Mouse (Mus musculus) ES-Bruce4 (cell line): ENCODE results near the gene Plxna4. TPM values are rescaled to one million over a fixed set of nuclear protein-coding genes. Genes with fewer than 3 reads are reported as not detected.
A peak's percentile ranks its signal among the peaks of the same experiment; 100 is the strongest.

Experiments
- H3K27ac ChIP-seq: 2 replicates; pipeline ENCODE4 v1.5.1; 2012; ENCODE audit warnings: low read length, inconsistent platforms; ENCODE audit not compliant: insufficient read depth
- H3K27me3 ChIP-seq: 2 replicates; pipeline ENCODE4 v1.6.1; 2012; ENCODE audit warnings: mild to moderate bottlenecking, low read length, inconsistent platforms; ENCODE audit not compliant: control insufficient read depth, poor library complexity, insufficient read depth, severe bottlenecking
- H3K36me3 ChIP-seq: 2 replicates; pipeline ENCODE4 v1.6.1; 2012; ENCODE audit warnings: inconsistent platforms, mild to moderate bottlenecking, low read length, moderate library complexity; ENCODE audit not compliant: control insufficient read depth, poor library complexity, insufficient read depth, severe bottlenecking
- H3K4me1 ChIP-seq: one replicate; pipeline ENCODE4 v1.8.1; 2011; ENCODE audit warnings: low read length; ENCODE audit not compliant: control insufficient read depth, insufficient read depth
- H3K4me3 ChIP-seq: 2 replicates; pipeline ENCODE4 v1.5.1; 2011; ENCODE audit warnings: low read depth, mild to moderate bottlenecking, low read length
- H3K9ac ChIP-seq: 2 replicates; pipeline ENCODE4 v1.6.1; 2012; ENCODE audit warnings: low read depth, mild to moderate bottlenecking, inconsistent platforms; ENCODE audit not compliant: poor library complexity, severe bottlenecking
- H3K9me3 ChIP-seq: replicated peaks from 2 replicates; pipeline ENCODE4 v1.6.1; 2012; ENCODE audit warnings: mild to moderate bottlenecking, low read length, inconsistent platforms; ENCODE audit not compliant: control insufficient read depth, poor library complexity, insufficient read depth, severe bottlenecking
- CTCF ChIP-seq: IDR thresholded peaks from one replicate; pipeline ENCODE4 v1.8.1; 2011; ENCODE audit warnings: low read depth, low read length
- EP300 ChIP-seq: IDR thresholded peaks from 2 replicates; pipeline ENCODE4 v1.6.1; 2011; ENCODE audit warnings: low read depth, low read length; ENCODE audit not compliant: insufficient read depth
- POLR2A ChIP-seq: IDR thresholded peaks from one replicate; pipeline ENCODE4 v1.8.1; 2011; ENCODE audit warnings: low read length; ENCODE audit not compliant: insufficient read depth
- polyA plus RNA-seq: library from polyadenylated mRNA; stranded (reverse); fragments of >200 nt; gene quantifications from 2 replicates; pipeline ENCODE4 v1.2.4, GENCODE M21; 2011; ENCODE audit warnings: low read depth; ENCODE audit not compliant: missing spikeins, insufficient read depth, insufficient read length

Plxna4 gene
- polyA plus RNA-seq, 1 experiment: 0.33 TPM

GRCm38 (mm10) chr6:32480741-32481140 is 107.3 kb downstream of the Plxna4 start:
- no peak for TF ChIP-seq EP300
- TF ChIP-seq CTCF: no peak
- TF ChIP-seq POLR2A: no peak
- H3K27ac ChIP-seq: no peak overlapping the region

GRCm38 (mm10) chr6:32479765-32480164 is 108.2 kb downstream of the Plxna4 start:
- Histone ChIP-seq H3K4me1 (no peaks in the 10 kb centered on the region), H3K9me3 (no peaks in the 10 kb centered on the region), H3K27ac (no peak overlapping the region), H3K36me3 (no peaks in the 10 kb centered on the region), H3K27me3 (no peaks in the 10 kb centered on the region), H3K4me3 (no peak overlapping the region), H3K9ac (no peak overlapping the region)
- TF ChIP-seq POLR2A: no peak

More at GRCm38 (mm10) chr6:32480741-32481140, 107.3 kb downstream of the Plxna4 start:
- no peaks in the 10 kb centered on the region for H3K9me3 ChIP-seq
- no peaks in the 10 kb centered on the region for H3K4me1 ChIP-seq
- H3K4me3 ChIP-seq: no peak overlapping the region
- no peaks in the 10 kb centered on the region for H3K27me3 ChIP-seq
- no peaks in the 10 kb centered on the region for H3K36me3 ChIP-seq
- no peak overlapping the region for H3K9ac ChIP-seq

- TF ChIP-seq EP300 (no peak), CTCF (peak; percentile 36)
- H3K36me3 ChIP-seq: no peaks in the 10 kb centered on the region
- no peaks in the 10 kb centered on the region for H3K27me3 ChIP-seq
- H3K9ac ChIP-seq: no peak overlapping the region
- no peaks in the 10 kb centered on the region for H3K9me3 ChIP-seq
- H3K27ac ChIP-seq: no peak overlapping the region
- no peak overlapping the region for H3K4me3 ChIP-seq
- H3K4me1 ChIP-seq: no peaks in the 10 kb centered on the region
Observed at GRCm38 (mm10) chr6:32479193-32479758, 108.7 kb downstream of the Plxna4 start.

GRCm38 (mm10) chr6:32475958-32476357 is 112.0 kb downstream of the Plxna4 start:
- Histone ChIP-seq H3K27me3 (no peaks in the 10 kb centered on the region), H3K9ac (no peak overlapping the region), H3K4me3 (no peak overlapping the region), H3K4me1 (no peaks in the 10 kb centered on the region), H3K36me3 (no peaks in the 10 kb centered on the region), H3K27ac (no peak overlapping the region), H3K9me3 (no peaks in the 10 kb centered on the region)
- TF ChIP-seq POLR2A: no peak
- no peak for TF ChIP-seq CTCF
- TF ChIP-seq EP300: no peak

- Histone ChIP-seq H3K36me3 (no peaks in the 10 kb centered on the region), H3K9ac (no peak overlapping the region)
Observed at GRCm38 (mm10) chr6:32472062-32472461, 115.9 kb downstream of the Plxna4 start.

GRCm38 (mm10) chr6:32471639-32472038 is 116.4 kb downstream of the Plxna4 start:
- Histone ChIP-seq H3K4me3 (no peak overlapping the region), H3K4me1 (no peaks in the 10 kb centered on the region), H3K9me3 (no peaks in the 10 kb centered on the region), H3K36me3 (no peaks in the 10 kb centered on the region), H3K27ac (no peak overlapping the region), H3K9ac (no peak overlapping the region), H3K27me3 (no peaks in the 10 kb centered on the region)
- TF ChIP-seq CTCF: no peak
- no peak for TF ChIP-seq EP300
- TF ChIP-seq POLR2A: no peak

More at GRCm38 (mm10) chr6:32472062-32472461, 115.9 kb downstream of the Plxna4 start:
- Histone ChIP-seq H3K9me3 (no peaks in the 10 kb centered on the region), H3K27ac (no peak overlapping the region), H3K27me3 (no peaks in the 10 kb centered on the region), H3K4me3 (no peak overlapping the region), H3K4me1 (no peaks in the 10 kb centered on the region)
- TF ChIP-seq POLR2A (no peak), EP300 (no peak)
